Mouse (Mus musculus): Measurements from ENCODE around the gene Mettl24.
"Not testable (repeated sequence)": the region's sequence is repeated elsewhere in the genome, so short reads cannot be mapped to it uniquely, and the experiment has no call there.

Gene Mettl24

DNA sequence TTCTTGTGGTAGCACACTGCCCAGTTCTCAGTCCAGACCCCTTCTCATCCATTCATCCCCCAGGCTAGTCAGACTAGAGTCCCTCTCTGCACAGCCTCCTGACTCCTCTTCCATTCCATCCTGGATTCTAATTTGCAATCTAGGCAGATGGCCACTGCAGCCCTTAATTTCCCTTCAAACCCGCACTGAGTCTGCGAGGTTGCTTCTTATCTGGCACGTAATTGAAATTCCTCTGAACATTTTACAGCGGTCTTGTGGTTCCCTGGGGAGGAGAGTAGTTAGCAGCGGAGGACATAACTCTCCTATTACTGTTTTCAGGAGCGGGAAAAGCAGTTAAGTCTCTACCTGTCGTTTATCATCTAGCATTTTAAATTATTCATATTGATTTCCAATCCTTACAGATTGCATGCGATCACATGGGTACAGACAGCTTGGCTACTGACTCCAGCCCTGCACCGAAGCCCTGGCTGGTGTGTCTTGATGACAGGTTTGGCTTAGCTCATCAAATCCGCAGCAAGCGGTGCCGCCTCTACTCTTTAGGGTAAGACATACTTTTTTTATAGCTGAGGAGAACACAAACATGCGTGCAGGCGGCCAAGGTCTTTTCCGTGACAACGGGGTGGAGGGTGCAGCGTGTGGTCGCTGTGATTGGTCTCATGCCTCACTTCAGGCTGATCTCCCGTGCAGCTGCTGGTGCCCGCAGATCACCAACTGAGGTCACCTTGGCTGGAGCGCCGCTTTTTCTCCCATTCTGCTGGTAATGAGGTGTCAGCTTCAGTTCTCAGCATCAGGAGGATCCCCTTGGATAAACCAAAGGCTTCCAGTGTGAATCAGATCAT lies 54.4 kb downstream of the Mettl24 start:
- no peak for DNase-seq (ENCODE audit: low spot score in 2 of 2)

- DNase-seq (ENCODE audit: low spot score in 2 of 2) = no peak
These were observed 57.6 kb downstream of the Mettl24 start for GRCm38 (mm10) chr10:40740696-40741095.

GRCm38 (mm10) chr10:40750293-40751047 lies 67.4 kb downstream of the Mettl24 start:
- peak in 1 of 2 experiments; percentile 40 for DNase-seq (ENCODE audit: low spot score in 2 of 2)

DNA sequence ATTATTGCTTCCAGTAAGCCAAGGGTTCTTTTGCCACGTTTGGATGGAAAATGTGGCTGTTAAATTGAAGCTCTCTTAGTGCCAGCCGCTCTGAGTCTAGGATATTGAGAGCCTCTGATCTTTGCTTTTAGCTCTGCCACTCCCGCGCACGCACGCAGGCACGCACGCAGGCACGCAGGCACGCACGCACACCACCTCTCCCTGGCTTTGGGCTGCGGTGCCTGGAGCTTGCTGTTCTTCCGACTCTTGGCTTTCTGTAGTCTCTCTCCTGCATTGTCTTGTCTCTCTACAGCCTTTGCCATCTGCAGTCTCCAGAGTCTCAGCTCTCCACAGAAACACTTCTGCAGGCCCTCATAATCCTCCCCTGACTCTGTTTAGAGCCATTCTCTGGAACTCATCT lies 68.1 kb downstream of the Mettl24 start:
- DNase-seq (ENCODE audit: low spot score in 2 of 2) = peak in 1 of 2 experiments; percentile 50

DNA sequence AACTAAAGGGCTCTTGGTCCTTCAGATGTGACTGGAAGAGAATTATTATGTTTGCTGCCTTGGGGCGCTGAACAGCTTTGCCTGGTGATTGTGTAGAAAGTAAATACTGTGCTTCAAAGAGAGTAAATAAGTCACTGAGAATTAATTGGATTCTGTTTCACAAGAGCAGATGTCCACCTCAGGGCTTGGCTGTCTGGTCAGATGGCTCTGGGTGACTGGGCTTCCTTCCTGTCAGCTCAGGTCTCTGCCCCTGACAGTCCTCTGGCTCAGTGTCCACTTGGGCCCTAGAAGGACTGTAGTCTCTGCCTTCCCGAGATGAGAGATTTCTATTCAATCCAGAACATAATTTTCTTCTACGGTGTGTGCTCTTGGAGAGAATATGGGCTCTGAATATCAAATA lies 70.0 kb downstream of the Mettl24 start:
- peak in 1 of 2 experiments; percentile 22 for DNase-seq (ENCODE audit: low spot score in 2 of 2)

DNA sequence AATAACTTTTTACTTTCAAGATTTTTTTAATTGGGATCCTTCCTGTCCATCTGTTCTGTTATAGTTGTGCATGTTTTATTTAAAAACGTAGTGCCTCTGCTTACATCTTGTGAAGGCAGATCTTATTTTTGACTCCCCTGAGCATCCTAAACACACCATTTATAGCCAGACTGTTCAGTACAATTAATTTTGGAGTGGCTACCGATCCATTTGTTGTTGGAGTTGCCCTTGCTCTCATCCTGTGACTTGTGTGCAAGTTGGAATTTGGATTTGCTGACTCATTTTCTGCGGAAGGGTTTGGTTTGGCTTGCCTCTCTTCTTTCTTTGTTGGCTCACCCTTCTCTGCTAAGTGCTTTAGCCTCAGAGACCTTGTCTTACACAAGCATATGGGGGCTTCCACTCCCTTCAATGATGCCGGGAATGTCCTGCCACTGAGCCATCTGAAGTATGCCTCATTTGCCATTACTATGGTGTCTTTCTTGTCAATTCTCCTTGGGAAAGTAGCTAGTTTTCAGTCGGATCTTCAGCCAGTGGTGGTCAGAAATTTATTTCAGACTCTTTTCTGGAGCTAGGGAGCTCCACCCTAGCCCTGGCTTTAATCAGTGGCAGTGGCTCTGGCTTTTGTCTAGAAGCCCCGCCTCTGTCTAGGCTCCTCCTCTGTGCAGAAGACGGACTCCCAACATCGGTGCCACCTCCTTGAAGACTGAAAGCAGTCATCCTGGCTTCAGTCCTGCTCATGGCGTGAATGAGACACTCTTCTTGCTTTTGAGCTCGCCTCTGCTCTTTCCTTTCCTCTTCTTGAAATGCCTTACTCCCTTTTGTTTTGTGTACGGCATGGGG lies 75.3 kb downstream of the Mettl24 start:
- DNase-seq (ENCODE audit: low spot score in 2 of 2) = no peak

DNA sequence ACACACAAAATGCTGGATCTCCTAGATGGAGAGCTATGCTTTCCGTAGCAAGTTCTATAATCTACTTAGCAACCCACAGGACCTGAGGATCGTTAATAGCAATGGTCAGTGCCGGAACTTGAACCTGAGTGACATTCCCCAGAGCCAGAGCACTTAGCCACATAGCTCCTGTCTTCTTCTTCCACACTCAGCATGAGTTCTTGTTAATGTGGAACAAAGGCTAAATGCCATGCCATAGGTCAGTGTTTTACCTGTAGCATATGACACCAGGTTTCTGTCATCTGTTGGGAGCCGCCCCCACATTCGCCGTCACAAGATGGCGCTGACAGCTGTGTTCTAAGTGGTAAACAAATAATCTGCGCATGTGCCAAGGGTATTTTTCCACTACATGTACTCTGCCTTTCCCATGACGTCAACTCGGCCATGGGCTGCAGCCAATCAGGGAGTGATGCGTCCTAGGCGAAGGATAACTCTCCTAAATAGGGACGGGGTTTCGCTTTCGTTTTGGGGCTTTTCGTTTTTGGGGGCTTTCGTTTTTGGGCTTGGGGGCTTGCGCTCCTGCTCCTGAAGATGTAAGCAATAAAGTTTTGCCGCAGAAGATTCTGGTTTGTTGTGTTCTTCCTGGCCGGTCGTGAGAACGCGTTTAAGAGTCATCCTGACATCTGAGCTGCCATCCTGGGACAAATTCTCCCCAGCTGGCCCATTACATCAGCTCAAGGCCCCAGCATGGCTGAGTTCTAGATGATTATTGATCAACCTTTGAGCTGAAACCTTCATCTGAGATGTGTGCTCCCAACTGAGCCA lies 76.5 kb downstream of the Mettl24 start:
- not testable (repeated sequence) for DNase-seq (ENCODE audit: low spot score in 2 of 2)

GRCm38 (mm10) chr10:40760195-40761009 lies 77.3 kb downstream of the Mettl24 start:
- DNase-seq (ENCODE audit: low spot score in 2 of 2) = no peak

- DNase-seq (ENCODE audit: low spot score in 2 of 2) = no peak
These were observed 78.1 kb downstream of the Mettl24 start for GRCm38 (mm10) chr10:40761010-40761752.

GRCm38 (mm10) chr10:40762624-40763023 lies 79.5 kb downstream of the Mettl24 start:
- no peak for DNase-seq (ENCODE audit: low spot score in 2 of 2)

DNA sequence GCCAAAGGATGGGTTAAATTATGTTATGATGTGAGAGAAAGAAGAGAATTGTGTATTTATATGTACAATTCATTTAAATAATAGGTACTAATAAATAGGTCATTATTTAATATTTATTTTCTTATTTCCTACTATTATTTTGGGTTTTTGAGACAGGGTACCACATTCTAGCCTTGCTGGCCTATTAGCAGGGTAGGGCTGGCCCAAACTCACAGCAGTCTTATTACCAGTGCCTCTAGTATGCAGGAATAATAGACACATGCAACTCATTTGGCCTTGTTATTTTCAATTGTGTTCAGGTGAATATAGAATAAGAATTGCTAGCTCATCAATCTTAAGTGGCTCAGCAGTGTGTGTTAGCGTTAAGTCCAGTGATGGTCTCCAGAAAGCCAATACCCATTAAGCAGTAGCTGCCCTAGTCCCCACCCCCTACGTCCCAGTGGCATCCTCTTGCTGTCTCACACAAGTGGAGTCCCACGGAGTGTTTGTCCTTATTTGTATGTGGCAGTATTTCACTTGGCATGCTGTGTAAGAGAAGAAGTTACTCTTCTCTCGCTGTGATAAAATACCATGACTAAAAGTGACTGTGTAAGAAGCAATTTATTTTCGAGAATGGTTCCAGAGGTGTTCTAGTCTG lies 80.1 kb downstream of the Mettl24 start:
- no peak for DNase-seq (ENCODE audit: low spot score in 2 of 2)

- DNase-seq (ENCODE audit: low spot score in 2 of 2) = no peak
These were observed 89.2 kb downstream of the Mettl24 start for GRCm38 (mm10) chr10:40772266-40772665.

- DNase-seq (ENCODE audit: low spot score in 2 of 2) = no peak
These were observed 92.1 kb downstream of the Mettl24 start for GRCm38 (mm10) chr10:40775151-40775550.

- no peak for DNase-seq (ENCODE audit: low spot score in 2 of 2)
These were observed 92.6 kb downstream of the Mettl24 start for GRCm38 (mm10) chr10:40775655-40776054.

DNA sequence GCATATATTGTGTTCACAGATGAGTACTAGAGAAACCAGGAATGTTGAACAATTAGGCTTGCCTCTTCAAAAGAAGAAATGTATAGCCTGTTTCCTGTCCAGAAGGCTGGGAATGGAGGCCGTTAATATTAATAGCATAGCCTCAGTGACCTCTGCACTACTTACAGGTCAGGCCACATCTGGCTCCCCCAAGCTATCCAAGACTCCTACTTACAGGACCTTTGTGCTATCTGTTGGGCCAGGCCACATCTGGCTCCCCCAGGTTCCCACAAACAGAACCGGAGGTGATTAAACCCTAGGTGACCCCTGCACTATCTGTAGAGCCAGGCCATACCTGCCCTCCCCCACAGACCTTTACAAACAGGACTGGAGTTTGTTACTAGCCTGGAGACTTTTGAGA lies 94.1 kb downstream of the Mettl24 start:
- DNase-seq (ENCODE audit: low spot score in 2 of 2) = no peak

GRCm38 (mm10) chr10:40778472-40778871 lies 95.4 kb downstream of the Mettl24 start:
- DNase-seq (ENCODE audit: low spot score in 2 of 2) = no peak

DNA sequence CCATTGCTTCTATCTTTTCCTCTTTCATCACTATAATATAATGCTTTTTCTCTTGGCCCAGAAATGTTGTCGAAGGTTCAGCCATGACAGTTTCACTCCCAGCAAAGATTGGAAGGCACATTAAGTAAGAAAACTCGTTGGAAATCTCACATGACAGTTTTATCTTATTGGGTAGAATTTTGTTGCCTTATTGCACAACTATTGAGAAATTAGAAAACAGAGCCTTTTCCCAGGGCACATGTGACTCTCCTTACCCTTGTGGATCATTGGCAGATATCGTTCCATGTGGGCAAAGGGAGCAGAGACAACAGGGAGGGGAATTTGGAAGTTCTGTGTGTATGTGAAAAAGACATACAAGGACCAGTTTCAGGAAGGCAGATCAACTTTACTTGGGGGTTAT lies 107.3 kb downstream of the Mettl24 start:
- no peak for DNase-seq (ENCODE audit: low spot score in 2 of 2)

DNA sequence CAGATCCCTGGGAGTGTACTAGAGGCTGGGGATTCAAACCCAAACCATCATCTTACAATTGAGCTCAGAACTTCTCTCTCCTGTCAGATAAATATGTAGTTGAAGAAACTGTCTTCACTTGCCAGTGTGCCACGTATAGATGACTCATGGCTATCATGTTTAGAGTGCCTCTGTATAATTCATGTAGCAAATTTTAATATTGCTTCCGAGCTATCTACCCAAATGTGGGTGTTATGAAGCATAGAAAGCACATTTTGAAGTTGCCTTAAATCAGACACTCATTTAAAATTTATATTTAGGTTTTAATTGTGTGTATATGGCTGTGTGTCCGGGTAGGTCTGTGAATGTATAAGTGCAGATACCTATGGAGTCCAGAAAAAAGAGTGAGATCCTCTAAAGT lies 109.0 kb downstream of the Mettl24 start:
- no peak for DNase-seq (ENCODE audit: low spot score in 2 of 2)

DNA sequence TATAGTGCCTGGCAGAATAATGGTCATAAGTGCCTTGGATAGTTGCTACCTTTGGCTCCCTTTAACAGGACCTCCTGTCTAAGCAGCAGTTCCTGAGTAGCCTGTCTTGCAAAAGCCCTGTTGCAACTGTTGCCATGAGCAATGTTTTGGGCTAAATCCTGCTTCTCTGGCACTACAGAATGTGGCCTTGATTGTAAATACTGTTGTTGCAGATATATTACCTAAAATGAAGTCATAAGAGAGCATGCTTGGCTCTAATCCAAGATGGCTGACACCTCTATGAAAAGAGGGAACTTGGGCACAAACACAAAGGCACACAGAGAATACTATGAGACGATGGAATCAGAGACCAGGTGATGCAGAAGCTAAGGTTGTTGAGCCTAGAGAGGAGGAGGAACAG lies 122.1 kb downstream of the Mettl24 start:
- DNase-seq (ENCODE audit: low spot score in 2 of 2) = no peak
